Mouse (Mus musculus): ENCODE measurements at regions not wholly inside any gene's neighbourhood (a gene's known extent, or its start where the extent isn't known, plus 50 kb on each side); places are given as distances from the start of the nearest gene placed in this dataset.

- CTCF ChIA-PET, result interaction anchor here (0.7 kb wide), 2 partner anchors 18 to 758 kb away, joined by 13 to 16 read pairs; no protein-coding TSS in a partner anchor
These were observed 52.2 kb upstream of the Otud4 start for GRCm38 (mm10) chr8:79587258-79587657.

- CTCF ChIA-PET, result no interaction called here
These were observed 54.5 kb upstream of the Otud4 start for GRCm38 (mm10) chr8:79584966-79585365.

DNA sequence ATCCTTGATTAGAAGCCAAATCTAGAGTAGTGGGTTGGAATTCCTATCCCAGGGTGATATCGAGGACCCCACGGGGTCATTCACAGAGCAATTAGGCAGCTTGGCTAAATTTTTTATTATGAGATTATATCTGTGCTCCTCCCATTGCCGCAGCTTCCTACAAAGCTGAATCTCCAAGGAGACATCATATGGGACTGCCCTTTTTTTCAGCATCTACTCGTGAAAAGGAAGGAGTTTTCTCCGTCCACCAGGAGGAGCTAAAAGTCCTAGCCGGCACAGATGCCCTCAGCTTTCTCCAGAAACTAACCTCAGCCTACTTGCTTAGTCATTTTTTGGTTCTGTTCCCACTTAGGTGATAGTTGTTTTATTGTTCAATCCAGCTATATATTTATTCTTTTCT lies 56.1 kb upstream of the Otud4 start:
- CTCF ChIA-PET, result no interaction called here

DNA sequence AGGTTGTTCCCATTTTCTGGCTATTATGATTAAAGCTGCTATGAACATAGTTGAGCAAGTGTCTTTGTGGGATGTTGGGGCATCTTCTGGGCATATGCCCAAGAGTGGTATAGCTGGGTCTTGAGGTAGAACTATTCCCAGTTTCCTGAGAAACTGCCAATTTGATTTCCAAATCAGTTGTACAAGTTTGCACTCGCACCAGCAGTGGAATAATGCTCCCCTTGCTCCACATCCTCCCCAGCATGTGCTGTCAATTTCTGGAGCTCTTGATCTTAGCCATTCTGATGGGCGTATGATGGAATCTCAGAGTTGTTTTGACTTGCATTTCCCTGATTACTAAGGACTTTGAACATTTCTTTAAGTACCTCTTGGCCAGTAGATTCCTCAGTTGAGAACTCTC lies 57.2 kb upstream of the Otud4 start:
- CTCF ChIA-PET, result no interaction called here

DNA sequence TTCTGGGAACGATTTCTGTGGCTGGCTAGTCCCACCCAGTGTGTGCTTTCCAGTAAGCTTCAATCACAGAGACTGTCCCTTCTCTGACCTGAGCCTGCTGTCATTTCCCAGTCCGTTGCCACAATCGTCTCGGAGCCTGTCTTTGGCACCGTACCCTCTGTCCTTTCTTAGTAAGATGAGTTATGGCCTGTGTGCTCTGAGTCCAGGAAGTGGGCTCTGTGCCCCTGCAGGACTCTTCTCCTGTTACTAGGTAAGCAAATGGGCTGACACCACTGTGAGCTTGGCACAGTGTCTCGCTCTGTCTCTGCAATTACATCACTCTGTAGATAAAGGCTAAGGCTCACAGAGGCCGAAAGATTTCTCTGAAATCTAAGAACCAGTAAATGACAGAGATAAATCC lies 63.3 kb upstream of the Otud4 start:
- CTCF ChIA-PET, result no interaction called here

DNA sequence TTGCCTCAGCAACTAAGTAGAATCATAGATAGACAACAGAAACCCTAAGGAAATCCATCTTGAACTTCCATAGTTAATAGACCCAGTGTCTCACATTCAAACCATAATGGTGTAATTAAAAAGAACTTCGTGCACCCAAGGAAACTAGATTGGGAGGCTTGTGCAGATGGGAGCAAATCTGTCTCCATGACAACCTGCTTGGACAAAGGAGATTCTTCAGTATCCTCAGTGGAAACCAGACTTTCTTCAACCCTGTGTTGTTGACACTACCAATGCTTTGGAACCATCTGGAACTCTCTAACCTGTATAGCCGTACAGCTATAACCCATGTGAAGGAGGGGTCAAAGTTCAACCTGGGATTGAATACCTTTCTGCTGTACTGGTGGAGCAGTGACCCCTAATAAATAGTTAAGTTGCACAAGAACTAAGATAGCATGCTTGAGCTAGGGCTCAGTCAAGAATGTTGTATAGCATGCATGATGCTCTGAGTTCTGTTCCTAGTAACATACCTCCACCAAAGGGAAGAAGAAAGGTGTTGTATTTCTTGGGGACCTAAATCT lies 64.2 kb upstream of the Otud4 start:
- CTCF ChIA-PET, result no interaction called here

GRCm38 (mm10) chr8:79573491-79573890 lies 65.9 kb upstream of the Otud4 start:
- CTCF ChIA-PET, result no interaction called here

DNA sequence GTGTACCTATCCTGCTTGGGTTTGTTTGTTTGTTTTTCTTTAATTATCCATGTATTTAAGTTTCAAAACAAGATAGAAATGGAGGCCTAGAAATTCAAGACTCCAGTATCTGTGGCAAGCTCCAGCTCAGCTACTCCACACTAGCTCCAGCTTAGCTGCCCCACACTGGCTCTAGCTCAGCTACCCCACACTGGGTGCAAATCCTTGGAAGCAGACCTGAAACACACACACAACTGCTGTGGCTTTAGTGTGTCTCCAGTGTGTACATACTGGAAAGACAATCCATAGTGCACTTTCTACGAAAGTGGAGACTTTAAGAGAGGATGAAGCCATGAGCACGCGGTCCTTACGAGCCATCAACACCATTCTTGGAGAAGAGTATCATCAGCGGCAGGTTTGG lies 66.9 kb upstream of the Otud4 start:
- CTCF ChIA-PET, result no interaction called here

DNA sequence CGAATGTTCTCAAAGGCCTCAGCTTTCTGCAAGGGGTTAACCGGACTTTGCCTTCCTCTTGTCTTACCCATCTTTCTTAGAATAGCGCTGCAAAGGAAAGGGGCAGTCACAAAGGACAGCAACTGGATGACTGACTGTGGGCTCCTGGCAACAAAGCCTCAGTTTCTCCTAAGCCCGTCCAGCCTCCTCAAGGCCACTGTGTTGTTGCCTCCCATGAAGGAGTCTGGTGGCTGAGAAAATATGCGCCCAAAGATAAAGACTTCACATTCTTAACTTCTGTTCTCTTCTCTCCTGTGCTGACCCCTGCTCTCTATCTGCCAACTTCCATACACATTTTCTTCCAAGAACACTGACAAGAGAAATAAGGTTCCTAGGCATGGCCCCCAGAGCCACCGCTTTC lies 76.3 kb upstream of the Otud4 start:
- CTCF ChIA-PET, result no interaction called here

GRCm38 (mm10) chr8:79562669-79563068 lies 76.7 kb upstream of the Otud4 start:
- CTCF ChIA-PET, result no interaction called here

- CTCF ChIA-PET, result no interaction called here
These were observed 77.3 kb upstream of the Otud4 start for GRCm38 (mm10) chr8:79562071-79562581.

DNA sequence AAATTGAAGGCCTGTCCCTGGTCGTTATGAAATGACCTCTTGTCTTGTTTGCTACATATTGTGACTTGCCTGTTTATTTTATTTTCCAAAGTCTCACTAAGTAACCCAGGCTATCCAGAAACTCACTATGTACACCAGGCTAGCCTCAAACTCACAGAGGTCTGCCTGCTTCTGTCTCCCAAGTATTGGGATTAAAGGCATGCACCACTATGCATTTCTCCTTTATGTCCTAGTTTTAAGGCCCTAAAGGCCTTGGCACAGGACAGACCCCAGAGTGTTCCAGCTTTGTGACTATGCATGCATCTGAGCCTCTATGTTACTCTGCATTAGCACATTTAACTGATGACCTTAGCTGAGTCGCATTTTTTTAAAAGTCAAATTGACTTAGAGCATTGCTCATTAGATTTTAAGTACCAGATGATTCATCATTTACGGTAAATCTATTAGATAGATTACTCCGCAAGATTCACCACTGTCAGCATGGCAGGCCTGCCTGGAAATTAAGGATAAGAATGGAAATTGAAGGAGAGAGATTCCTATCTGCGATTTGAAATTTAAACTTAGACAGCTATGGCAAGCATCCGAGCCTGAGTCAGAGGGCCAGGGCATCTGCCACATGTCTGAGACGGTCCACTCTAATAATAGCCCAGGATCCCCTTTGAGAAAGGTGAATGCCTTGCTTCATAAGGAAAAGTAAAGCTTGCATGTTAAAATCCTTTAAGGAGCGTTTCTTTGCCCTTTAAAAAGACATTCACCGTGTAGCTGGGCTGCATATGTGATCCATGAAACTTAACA lies 78.0 kb upstream of the Otud4 start:
- CTCF ChIA-PET, result no interaction called here

DNA sequence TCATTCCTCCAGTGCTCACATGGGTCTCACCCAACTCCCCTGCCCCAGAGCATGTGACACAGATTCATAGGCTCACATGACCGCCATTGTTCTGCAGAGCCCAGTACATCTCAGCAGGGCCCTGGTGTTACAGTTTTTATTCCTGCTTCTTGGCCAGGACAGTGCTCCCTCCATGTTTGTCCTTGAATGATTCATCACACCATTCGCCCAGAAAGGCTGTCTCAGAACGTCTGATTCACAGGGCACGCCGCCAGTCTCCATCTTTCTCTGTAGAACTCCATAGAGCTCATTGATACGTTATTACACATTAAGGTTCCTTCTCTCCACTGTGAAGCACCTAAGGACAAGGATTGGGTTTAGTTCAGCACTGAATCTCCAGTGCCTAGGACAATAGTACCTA lies 79.9 kb upstream of the Otud4 start:
- CTCF ChIA-PET, result no interaction called here

DNA sequence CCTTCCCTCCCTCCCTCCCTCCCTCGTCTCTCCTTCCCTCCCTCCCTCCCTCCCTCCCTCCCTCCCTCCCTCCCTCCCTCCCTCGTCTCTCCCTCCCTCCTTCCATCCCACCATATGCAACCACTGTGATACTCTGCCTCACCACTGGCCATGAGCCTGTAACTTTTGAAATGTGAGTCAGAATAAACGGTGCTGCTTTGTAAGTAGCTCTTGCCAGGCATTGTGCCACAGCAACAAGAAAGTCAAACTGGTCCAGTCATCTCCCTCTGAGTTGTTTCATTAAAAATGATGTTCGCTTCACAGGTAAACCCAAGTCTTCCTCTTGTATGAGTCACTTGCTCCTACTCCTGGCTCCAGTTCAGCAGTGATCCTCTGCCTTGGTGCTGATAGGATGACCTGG lies 85.1 kb upstream of the Otud4 start:
- CTCF ChIA-PET, result no interaction called here

- CTCF ChIA-PET, result no interaction called here
These were observed 89.3 kb upstream of the Otud4 start for GRCm38 (mm10) chr8:79550151-79550550.

GRCm38 (mm10) chr8:79548156-79548555 lies 91.3 kb upstream of the Otud4 start:
- CTCF ChIA-PET, result no interaction called here

- CTCF ChIA-PET, result no interaction called here
These were observed 93.5 kb upstream of the Otud4 start for GRCm38 (mm10) chr8:79545866-79546373.

GRCm38 (mm10) chr8:79542461-79542860 lies 97.0 kb upstream of the Otud4 start:
- CTCF ChIA-PET, result no interaction called here

DNA sequence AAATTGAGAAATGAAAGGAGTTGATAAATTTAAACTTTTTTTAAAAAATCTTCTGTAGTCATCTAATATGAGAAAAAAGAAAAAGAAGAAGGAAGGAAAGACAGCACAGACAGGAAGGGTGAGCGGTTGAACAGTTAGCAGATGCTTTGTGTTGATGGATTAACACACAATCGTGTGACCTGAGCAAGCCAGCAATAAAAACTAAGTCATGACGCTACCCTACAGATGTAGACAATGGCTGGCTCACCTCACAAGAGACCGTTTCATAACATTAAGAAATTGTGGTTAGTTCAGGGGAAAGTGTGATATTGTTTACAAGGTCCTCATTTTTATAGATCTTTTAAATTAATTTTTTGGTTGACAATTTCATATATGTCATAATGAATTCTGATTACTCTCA lies 99.4 kb upstream of the Otud4 start:
- CTCF ChIA-PET, result no interaction called here

GRCm38 (mm10) chr8:79534271-79534889 lies 105.0 kb upstream of the Otud4 start:
- CTCF ChIA-PET, result no interaction called here

- CTCF ChIA-PET, result no interaction called here
These were observed 109.9 kb upstream of the Otud4 start for GRCm38 (mm10) chr8:79529556-79529955.

- CTCF ChIA-PET, result no interaction called here
These were observed 117.4 kb upstream of the Otud4 start for GRCm38 (mm10) chr8:79522040-79522439.

- CTCF ChIA-PET, result no interaction called here
These were observed 119.6 kb upstream of the Smad1 start for GRCm38 (mm10) chr8:79518966-79519365.

Measured in spleen, embryonic (tissue).